Mouse (Mus musculus): ENCODE results near the gene Zfp568. TPM values are rescaled to one million over a fixed set of nuclear protein-coding genes. Genes with fewer than 3 reads are reported as not detected.

Zfp568 gene
- total RNA-seq, 2 experiments from 2014 or later, result 16.5 to 50.3 TPM

DNA sequence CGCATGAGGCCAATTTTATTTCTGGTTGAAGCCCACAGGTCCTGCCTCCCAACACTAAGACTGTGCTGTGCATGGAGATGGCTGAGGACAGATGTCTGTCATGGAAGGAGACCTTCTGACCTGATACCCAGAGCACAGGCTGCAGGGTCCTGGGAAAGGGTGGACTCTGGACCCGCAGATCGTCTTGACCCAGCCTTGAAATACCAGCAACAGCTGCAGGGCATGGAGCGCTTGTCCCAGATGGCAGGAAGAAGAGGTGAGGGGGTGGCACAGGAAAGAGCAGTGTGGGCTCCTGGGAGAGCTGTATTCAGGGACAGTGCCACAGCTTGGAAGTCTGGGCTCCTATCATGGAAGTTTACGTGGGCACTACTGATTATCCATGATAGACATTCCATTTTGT lies 3.8 kb downstream of the Zfp568 start:
- ATAC-seq (replicated peaks; ENCODE audit: poor library complexity, severe bottlenecking), result no peak

DNA sequence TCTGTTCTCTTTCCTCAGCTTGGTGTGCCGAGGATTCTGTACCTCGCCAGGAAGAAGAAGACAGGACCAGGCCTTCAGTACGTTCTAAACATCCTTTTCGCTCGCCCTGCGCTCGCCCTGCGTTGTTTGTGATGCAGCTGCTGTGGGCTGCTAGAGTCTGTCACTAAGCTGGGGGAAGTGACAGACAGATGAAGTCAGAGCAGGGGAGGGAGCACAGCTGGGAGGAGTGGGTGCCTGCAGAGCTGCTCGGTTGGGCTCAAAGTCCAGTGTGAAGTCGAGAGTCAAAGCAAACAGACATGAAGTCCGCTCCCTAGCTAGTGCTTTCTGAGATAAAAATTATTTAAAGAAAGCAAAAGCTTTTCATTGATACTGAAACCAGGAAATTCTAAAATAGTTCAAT lies 5.3 kb downstream of the Zfp568 start:
- no peak for ATAC-seq (replicated peaks; ENCODE audit: poor library complexity, severe bottlenecking)

DNA sequence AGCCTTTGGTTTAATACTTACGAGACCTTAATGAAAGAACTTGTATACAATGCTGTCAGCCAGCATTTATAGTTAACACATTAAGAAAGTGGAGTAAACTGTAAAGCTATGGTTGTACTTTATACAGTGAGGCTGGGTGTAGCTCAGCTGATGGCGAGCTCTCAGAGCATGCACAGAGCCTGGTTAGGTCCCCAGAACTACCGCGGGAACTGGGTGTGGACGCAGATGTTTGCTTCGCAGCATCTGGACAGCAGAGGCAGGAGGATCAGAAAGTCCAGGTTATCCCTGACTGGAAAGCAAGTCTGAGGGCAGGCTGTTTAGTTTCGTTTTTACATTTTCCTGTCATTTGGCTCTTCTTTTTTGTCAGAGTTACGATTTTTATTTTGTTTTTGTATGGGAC lies 8.9 kb downstream of the Zfp568 start:
- no peak for ATAC-seq (replicated peaks; ENCODE audit: poor library complexity, severe bottlenecking)

DNA sequence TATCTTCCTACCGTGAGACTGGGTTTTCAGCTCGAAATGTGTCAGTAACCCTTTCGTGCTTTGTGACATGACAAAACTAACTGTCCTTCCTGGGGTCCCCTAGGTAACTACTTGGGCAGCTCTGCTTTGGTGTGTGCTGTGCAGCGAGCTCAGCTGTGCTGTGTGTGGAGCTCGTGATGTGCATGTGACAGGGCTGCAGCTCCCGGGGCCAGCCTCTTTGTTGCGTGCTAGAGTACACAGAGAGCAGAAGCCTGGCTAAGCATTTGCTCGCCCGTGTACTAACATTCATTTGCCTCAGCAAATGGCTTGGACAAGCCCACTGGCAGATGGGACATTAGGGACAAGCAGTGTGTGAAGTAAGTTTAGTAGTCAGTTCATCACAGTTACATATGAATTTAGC lies 9.6 kb downstream of the Zfp568 start:
- ATAC-seq (replicated peaks; ENCODE audit: poor library complexity, severe bottlenecking), result no peak

DNA sequence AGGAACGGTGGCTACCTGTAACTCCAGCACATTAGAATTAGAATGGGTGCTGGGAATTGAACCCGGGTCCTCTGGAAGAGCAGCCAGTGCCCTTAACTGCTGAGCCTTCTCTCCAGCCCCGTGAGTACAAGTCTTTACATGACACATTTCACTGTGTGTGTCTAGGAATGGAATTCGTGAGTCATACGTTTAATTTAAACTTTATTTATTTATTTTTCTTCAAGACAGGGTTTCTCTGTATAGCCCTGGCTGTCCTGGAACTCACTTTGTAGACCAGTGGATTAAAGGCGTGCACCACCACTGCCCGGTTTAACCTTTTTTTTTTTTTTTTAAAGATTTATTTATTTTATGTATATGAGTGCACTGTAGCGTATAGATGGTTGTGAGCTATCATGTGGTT lies 11.4 kb downstream of the Zfp568 start:
- ATAC-seq (replicated peaks; ENCODE audit: poor library complexity, severe bottlenecking), result no peak

DNA sequence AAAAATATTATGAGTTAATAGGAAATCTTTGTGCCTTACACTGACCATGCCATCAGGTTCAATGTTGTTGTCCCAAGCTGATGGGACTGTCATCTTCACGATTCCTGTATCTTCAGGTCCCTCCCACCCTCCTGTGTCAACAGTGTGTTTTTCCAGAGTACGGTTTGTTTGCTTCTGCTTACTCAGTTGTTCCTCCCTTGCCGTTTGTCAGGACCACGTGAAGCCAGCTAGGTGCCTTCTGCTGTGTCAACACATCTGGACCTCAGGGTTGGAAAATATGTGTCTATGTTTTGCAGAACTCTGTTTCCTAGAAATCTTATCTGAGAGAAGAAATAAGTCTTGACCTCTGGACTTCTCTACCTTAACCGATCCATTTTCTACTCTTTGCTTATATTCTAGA lies 16.8 kb downstream of the Zfp568 start:
- ATAC-seq (replicated peaks; ENCODE audit: poor library complexity, severe bottlenecking), result no peak

DNA sequence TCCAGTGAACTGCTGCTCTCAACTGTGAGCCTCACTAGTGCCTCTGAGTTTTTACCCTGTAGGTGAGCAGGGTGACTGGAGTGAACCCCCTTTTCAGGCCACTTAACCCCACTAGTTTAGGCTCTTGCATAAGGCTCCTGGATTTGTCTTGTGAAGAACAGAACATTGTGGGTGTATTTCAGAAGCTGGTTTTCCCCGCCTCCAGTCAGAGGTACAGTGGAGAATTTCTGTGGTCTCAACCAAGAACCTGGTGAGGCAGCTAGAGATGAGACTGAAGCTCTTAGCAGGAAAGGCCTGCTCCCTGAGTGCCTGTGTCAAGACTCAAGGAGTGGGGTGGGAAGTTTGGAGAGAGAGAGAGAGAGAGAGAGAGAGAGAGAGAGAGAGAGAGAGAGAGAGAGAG lies 23.8 kb downstream of the Zfp568 start:
- peak; percentile 7; the same call in 1 of the 2 replicates for ATAC-seq (replicated peaks; ENCODE audit: poor library complexity, severe bottlenecking)

DNA sequence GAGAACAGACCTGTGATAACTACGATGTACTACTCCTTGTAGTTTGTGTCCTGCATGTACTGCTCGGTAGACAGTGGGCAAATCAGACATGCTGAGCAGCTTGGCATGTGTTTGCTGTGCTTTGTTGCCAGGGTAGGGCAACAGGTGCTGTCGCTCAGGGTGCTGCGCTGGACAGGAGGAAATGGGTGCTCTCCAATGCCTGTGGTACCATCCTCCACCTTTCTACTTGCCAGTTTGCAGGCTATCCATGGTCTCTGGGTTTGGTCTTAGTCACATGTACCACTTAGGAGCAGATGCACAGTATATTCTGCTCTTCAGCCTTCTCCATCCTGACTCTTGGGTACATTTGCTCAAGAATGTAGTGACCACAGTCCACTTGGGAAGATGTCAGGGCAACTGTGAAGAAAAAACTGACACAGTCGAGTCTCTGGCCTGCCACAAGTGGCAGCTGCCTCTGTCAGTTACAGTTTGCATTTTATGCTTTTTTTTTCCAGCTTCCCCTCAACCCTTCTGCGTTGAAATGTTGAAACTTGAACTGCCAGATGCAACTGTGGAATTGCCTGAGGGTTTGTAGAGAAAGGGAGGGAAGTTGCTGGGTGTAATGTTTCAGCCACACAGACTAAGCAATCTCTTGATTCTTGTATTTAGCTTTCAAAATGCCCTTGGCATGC lies 24.4 kb downstream of the Zfp568 start:
- peak; percentile 82 for ATAC-seq (replicated peaks; ENCODE audit: poor library complexity, severe bottlenecking)

DNA sequence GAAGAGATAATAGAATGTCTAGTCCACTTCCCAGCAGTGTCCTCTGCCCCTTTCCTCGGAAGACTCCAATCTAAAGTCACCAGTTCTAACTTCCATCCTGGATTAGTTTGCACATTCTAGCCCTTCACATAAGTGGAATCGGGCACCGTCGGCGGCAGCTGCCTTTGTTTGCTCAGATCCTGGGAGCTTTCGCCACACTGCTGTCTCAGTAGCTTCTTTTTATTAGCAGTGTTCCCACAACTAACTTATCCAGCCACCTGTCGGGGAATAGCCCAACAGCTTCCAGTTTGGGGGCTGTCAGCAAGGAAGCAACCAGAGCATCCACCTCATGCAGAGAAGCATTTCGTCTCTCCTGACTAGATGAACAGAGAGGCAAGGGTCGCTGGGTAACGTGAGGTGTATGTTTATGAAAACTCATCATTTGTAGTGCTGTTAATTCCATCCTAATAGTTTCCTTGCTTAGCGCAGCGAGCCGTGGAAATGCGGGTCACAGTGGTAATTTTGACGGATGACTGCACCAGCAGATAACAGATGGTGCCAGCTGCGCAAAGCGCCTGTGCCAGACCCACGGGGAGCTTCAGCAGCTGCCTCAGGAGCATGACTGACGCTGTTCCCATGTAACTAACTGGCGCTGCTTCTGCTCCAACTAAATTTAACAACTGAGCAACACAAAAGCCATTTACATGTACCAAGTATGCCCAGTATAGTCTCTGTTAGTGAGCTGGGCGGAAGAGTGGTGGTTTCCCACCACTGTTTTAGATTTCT lies 25.7 kb downstream of the Zfp568 start:
- no peak for ATAC-seq (replicated peaks; ENCODE audit: poor library complexity, severe bottlenecking)

DNA sequence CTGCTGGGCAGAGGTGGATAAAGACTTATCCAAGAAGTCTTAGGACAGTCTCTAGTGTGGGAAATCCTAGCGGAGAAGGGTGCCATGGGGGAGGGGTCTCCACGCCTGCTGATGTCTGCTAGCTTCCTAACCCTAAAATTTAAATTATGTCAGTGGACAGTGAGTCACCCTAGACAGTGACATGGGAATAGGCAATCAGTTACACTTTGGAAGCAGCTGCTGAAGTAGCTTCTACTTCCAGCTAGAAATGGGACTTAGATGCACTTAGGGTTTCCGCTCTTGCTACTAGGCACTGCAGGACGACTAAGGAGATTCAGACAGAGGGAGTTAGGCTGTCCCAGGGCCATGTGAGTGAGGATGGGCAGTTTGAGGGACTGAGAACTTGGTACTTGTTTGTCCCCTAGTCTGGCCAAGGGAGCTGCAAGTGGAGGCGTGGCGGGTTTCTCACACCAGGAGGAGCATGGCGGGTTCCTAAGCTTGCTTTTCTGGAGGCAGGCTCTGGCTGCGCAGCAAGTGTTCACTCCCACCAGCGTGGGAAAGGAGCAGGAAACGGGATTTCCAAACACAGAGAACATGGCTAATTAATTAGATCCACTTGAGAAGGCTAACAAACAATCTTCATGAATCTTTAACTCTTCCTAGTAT lies 26.9 kb downstream of the Zfp568 start:
- no peak for ATAC-seq (replicated peaks; ENCODE audit: poor library complexity, severe bottlenecking)

DNA sequence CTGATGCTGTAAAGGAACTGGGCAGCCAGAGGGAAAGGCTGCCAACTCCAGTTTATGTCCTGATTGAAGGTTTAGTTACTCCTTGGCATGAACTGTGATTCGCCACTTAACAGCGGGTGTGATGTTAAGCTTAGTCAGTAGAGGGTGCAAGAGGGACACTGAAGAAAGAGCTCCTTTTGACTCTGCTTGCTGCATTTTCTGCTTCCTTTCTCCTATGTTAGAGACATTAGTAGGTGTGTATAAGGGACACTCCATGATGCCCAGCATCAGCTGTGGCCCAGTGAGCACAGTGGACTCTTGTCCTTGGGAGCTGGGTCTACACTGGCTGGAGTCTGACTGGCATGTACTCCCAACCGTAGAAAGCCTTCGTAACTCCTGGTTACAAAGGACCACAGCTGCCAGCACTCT lies 29.2 kb downstream of the Zfp568 start:
- ATAC-seq (replicated peaks; ENCODE audit: poor library complexity, severe bottlenecking), result peak; percentile 35

DNA sequence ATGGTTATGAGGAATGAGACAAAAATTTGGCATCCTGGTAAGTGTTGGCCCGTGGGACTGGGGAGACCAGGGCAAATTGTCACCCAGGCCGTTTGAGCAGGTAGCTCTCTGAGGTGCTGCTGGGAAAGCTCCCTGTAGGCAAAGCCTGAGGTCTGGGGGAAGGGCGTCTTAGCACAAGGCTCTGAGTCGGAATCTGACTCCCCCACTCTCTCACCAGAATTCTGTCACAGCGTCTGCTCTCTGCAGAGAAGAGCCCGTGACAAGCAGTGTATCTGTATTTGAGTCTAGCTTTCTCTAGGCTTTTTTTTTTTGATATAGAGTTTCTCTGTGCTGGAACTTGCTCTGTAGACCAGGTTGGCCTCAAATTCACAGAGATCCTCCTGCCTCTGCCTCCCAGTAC lies 33.5 kb downstream of the Zfp568 start:
- ATAC-seq (replicated peaks; ENCODE audit: poor library complexity, severe bottlenecking), result no peak

DNA sequence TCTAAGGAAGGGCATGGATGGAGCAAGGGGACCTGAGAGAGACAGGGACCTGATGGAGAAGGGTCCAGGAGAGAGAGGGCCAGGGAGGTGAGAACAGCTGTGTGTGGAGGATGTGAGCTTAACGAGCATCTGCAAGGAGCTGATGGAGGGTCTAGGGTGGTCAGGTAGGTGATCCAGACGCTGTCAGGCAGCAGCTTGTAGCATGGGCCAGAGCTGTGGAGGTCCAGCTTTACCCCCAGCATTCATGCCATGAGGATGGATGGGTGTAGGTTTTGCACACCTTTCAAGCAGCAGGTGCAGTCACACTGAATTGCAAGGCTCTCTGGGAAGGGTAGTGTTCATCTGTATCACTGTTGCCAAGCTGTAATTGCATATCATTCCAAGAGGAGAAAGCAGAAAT lies 35.8 kb downstream of the Zfp568 start:
- no peak for ATAC-seq (replicated peaks; ENCODE audit: poor library complexity, severe bottlenecking)

DNA sequence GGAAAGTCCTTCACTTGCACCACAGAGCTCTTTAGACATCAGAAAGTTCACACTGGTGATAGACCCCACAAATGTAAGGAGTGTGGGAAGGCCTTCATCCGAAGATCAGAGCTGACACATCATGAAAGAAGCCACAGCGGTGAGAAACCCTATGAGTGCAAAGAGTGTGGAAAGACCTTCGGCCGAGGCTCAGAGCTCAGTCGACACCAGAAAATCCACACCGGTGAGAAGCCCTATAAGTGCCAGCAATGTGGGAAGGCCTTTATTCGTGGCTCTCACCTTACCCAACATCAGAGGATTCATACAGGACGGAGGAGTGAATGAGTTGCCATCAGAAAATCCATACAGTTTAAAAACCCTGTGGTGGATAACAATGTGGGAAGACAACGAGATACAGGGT lies 39.6 kb downstream of the Zfp568 start:
- no peak for ATAC-seq (replicated peaks; ENCODE audit: poor library complexity, severe bottlenecking)

DNA sequence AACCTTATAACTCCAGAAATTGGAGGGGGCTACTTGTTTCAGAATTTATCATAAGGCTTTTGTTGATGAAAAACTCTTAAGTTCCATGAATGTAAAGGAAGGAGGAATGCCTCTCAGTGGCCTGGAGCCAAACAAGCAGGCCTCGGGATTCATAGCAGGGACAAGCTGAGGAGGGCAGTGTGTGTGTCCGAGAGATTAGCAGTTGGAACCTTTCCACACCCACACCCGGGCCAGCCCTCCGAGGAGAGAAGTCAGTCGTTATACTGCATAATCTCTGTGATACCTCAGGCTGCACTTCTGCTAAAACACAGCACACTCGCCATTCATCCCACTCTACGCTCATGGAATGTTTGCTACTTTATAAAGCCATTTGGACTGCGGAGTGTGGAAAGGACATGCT lies 40.0 kb downstream of the Zfp568 start:
- ATAC-seq (replicated peaks; ENCODE audit: poor library complexity, severe bottlenecking), result no peak

DNA sequence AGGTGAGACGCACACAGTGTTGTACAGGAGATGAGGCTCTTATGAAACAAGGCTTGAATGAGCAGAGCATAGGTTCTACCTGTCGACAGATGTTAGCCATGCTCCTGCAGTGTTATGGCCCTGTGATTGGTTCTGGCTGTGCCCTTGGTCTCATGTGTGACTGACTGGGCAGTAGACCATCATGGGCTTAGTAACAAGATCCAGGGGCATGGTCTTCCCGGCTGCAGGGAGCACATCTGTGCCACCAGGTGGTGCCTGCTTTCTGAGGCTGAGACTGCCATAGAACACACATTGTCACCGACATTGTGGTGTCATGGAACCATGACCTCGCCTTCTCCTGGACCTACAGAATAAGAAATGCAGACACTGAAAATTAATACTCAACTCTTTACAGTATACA lies 41.6 kb downstream of the Zfp568 start:
- no peak for ATAC-seq (replicated peaks; ENCODE audit: poor library complexity, severe bottlenecking)

DNA sequence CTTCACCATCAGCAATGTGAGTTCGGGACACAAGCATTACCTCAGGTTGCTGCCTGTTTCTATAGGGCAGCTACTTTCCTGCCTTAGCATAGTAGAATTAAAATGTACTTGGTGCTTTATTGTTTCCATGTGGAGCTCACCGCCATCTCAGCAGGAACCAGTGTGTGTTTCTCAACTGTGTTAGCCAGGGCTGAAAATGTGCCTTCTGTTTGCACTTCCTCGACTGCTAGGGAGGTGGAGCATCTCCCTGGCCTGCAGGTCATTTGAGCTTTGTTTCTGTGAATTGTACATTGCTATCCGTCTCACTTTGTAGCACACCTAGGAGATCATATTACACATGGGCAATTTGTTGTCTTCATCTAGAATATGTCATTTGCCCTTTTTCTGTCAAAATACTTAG lies 43.6 kb downstream of the Zfp568 start:
- no peak for ATAC-seq (replicated peaks; ENCODE audit: poor library complexity, severe bottlenecking)

DNA sequence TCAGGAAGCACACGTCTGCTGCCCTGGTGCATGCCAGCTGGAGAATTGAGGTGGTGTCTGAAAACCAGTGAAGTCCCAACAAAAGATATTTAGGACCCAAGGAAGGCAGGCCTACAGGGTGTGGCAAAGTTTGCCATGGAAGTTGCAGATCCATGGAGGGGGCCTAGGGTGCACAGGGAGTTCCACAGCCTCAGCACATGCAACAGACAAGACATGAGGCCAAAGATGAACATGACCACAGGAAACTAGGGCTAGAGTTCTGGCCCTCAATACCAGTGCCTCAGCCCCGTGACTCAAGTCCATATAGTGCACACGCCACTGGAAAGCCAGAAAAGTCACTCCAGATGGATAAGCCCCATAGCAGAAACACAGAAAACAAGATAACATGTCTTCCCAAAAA lies 44.8 kb downstream of the Zfp568 start:
- ATAC-seq (replicated peaks; ENCODE audit: poor library complexity, severe bottlenecking), result no peak

DNA sequence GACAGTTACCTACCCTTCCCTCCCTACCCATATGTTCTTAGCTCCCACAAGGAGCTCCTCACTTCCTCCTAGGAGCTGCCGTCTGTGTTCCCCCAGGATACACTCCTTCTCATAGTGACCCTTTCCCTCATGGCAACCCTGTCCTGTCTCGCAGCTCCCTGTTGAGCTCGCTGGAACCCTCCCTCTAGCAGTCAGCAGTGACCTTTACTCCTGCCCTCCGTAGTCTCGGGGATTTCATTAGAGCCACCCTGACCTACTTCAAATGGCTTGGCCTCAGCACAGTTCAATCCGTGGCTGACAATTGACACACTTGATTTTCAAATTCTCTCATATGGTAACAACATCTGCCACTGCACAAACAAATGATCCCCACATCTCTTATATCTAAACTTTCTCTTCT lies 46.9 kb downstream of the Zfp568 start:
- no peak for ATAC-seq (replicated peaks; ENCODE audit: poor library complexity, severe bottlenecking)

DNA sequence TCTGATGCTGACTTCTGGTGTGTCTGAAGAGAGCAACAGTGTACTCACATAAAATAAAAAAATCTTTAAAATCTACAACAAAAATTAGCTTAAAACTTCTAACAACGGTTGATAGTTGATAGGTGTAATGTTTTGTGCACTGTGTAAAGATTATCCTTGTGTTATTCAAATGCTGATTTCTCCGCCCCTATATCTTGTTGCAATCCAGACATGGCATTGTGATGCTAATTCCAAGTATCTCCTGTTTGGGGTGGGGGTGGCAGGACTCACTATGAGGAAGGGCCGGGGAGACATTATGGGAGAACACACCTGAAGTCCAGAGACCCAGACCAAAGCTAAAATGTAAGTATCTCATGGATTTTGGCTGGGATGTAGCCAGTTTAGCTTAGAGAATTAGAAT lies 47.6 kb downstream of the Zfp568 start:
- ATAC-seq (replicated peaks; ENCODE audit: poor library complexity, severe bottlenecking), result no peak

DNA sequence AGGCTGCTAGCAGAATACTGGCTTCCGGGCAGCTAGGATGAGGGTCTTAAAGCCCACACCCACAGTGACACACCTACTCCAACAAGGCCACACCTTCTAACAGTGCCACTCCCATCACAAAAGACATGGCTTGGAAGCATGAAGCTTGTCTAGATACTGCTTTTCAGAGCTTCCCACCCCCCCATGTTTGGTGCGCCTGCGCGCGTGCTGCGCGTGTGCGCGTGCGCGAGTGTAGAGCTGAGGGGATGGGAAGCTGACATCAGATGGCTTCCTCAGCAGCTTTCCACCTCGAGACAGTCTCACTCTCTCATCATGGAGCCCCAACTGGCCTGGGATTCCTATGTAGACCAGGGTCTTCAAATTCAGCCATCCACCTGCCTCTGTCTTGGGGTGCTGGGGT lies 50.6 kb downstream of the Zfp568 start:
- no peak for ATAC-seq (replicated peaks; ENCODE audit: poor library complexity, severe bottlenecking)

DNA sequence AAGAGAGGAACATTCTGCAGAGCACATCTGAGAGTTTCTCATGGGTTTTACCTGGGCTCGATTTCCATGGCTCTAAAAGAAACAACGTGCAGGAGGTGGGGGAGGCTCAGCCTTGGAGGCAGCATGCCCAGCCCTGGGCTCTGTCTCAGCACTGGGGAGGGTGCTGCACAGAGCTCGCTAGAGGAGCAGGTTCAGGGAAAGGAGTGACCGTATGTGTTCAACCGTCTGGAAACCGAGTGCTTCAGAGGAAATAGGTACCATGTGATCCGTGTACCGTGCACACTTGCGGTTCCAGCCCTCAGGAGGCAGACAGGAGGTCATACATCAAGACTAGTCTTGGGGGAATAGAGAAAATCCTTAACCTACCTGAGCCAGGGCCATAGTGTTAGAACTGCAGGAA lies 60.6 kb downstream of the Zfp568 start:
- ATAC-seq (replicated peaks; ENCODE audit: poor library complexity, severe bottlenecking), result peak; percentile 30; the same call in 1 of the 2 replicates
